Mouse (Mus musculus) adrenal gland, adult 8-10 months (tissue): ENCODE data around the gene Gm45623. TPM values are rescaled to one million over a fixed set of nuclear protein-coding genes. Genes with fewer than 3 reads are reported as not detected.

Experiments
- total RNA-seq, 4 experiments: library from RNA; stranded (reverse); gene quantifications; 2 replicates each; pipeline ENCODE4 v1.2.4; 2022

Gm45623 gene
- total RNA-seq, 4 experiments from 2014 or later, result not detected

Other genes with a start within 250 kb of the Gm45623 start
- 1 to 10 TPM; 5.8 to 7.5 (median 6.2) TPM for gene Fbxl21, start 231.4 kb downstream of the Gm45623 start, total RNA-seq
- gene Lect2, start 205.3 kb downstream of the Gm45623 start, total RNA-seq, result not detected
- 100 to 1,000 TPM in 2 of 4 experiments, 10 to 100 TPM in 2; 35.2 to 174 (median 104) TPM for gene Tgfbi, start 144.3 kb downstream of the Gm45623 start, total RNA-seq
- gene Smad5, start 50.8 kb downstream of the Gm45623 start, total RNA-seq, result 10 to 100 TPM; 49.7 to 68.6 (median 58.2) TPM
- gene Trpc7, start 142.2 kb upstream of the Gm45623 start, total RNA-seq, result under 1 TPM; 0.29 to 0.45 (median 0.37) TPM